Mouse (Mus musculus) ES-E14 (cell line): ENCODE results near the gene Rnase13.

Experiments used
- CHD2 ChIP-seq: IDR thresholded peaks from 2 replicates; pipeline ENCODE4 v1.6.1; 2014; ENCODE audit warnings: mild to moderate bottlenecking, low read depth, low read length, inconsistent platforms
- HCFC1 ChIP-seq: IDR thresholded peaks from 2 replicates; pipeline ENCODE4 v1.6.1; 2012; ENCODE audit warnings: low read length, inconsistent platforms, borderline replicate concordance; ENCODE audit not compliant: insufficient read depth
- MAFK ChIP-seq: IDR thresholded peaks from 2 replicates; pipeline ENCODE4 v1.6.1; 2014; ENCODE audit warnings: mild to moderate bottlenecking, low read depth, low read length, inconsistent platforms; ENCODE audit not compliant: insufficient read depth
- ZC3H11A ChIP-seq: IDR thresholded peaks from 2 replicates; pipeline ENCODE4 v1.6.1; 2012; ENCODE audit warnings: low read depth, mild to moderate bottlenecking, inconsistent platforms, low read length, borderline replicate concordance
- ZNF384 ChIP-seq: IDR thresholded peaks from 2 replicates; pipeline ENCODE4 v1.6.1; 2012; ENCODE audit warnings: low read depth, low read length, inconsistent platforms

- TF ChIP-seq ZNF384: no peak
- TF ChIP-seq ZC3H11A: no peak
- no peak for TF ChIP-seq CHD2
- TF ChIP-seq HCFC1: no peak
- TF ChIP-seq MAFK: no peak
These were observed 18.5 kb upstream of the Rnase13 start for GRCm38 (mm10) chr14:51940944-51941560.
